Mouse (Mus musculus): ENCODE results near the gene Adcy6. TPM values are rescaled to one million over a fixed set of nuclear protein-coding genes. Genes with fewer than 3 reads are reported as not detected.

The Adcy6 gene
- total and polyA plus RNA-seq, 3 experiments, result 0.06 to 1.5 TPM; not detected in 1

- H3K79me2 ChIP-seq (replicated peaks; ENCODE audit: control insufficient read depth, extremely low read depth, insufficient read depth, poor library complexity, severe bottlenecking), result no peaks in the 10 kb centered on the region
- TF ChIP-seq MAX (IDR thresholded peaks at IDR 0.05; ENCODE audit: low read length) (peak; percentile 60; the same call in 1 of the 2 replicates), E2F4 (IDR thresholded peaks at IDR 0.05; ENCODE audit: insufficient replicate concordance, low read depth, low read length) (no peak), ELF1 (IDR thresholded peaks at IDR 0.05; ENCODE audit: low read depth, low read length) (peak; percentile 53; the same call in 1 of the 2 replicates), CTCF (conservative IDR thresholded peaks at IDR 0.05 in 1 of 2, IDR thresholded peaks at IDR 0.05 in 1 of 2; ENCODE audit: low read depth in 2 of 2, low read length in 2 of 2) (no peak), SMC3 (IDR thresholded peaks at IDR 0.05; ENCODE audit: low read depth, low read length) (no peak), MAFK (IDR thresholded peaks at IDR 0.05; ENCODE audit: insufficient replicate concordance, low read length) (no peak), GABPA (IDR thresholded peaks at IDR 0.05; ENCODE audit: insufficient replicate concordance, low read depth, low read length) (no peak), ZMIZ1 (IDR thresholded peaks at IDR 0.05; ENCODE audit: low read depth, low read length) (no peak; the same call in 1 of the 2 replicates), RCOR1 (conservative IDR thresholded peaks at IDR 0.05; ENCODE audit: low read depth, low read length) (no peak), TCF12 (IDR thresholded peaks at IDR 0.05; ENCODE audit: low read depth, low read length) (no peak), POLR2AphosphoS2 (IDR thresholded peaks at IDR 0.05; ENCODE audit: low read depth, low read length) (no peak), HCFC1 (IDR thresholded peaks at IDR 0.05; ENCODE audit: low read depth, low read length) (peak; percentile 63), JUN (IDR thresholded peaks at IDR 0.05; ENCODE audit: insufficient read depth, low read depth, low read length) (no peak), TBP (conservative IDR thresholded peaks at IDR 0.05; ENCODE audit: low read depth, low read length) (peak; percentile 55; the same call in 1 of the 2 replicates), RAD21 (IDR thresholded peaks at IDR 0.05; ENCODE audit: low read depth, low read length) (no peak), SIN3A (IDR thresholded peaks at IDR 0.05; ENCODE audit: low read length) (0 out of 2 replicates have a peak, but pooled peaks have one; percentile 33), BHLHE40 (IDR thresholded peaks at IDR 0.05; ENCODE audit: low read depth, low read length) (no peak), MYC (IDR thresholded peaks at IDR 0.05; ENCODE audit: low read depth, low read length) (peak; percentile 45; the same call in 1 of the 2 replicates), ZNF384 (IDR thresholded peaks at IDR 0.05; ENCODE audit: low read depth, low read length) (no peak), CHD1 (IDR thresholded peaks at IDR 0.05; ENCODE audit: low read depth, low read length) (no peak), MEF2A (IDR thresholded peaks at IDR 0.05; ENCODE audit: borderline replicate concordance, low read depth, low read length) (no peak), ZKSCAN1 (IDR thresholded peaks at IDR 0.05; ENCODE audit: borderline replicate concordance, low read depth, low read length) (no peak), ZC3H11A (IDR thresholded peaks at IDR 0.05; ENCODE audit: low read depth, low read length) (no peak), MAZ (IDR thresholded peaks at IDR 0.05; ENCODE audit: low read depth, low read length) (no peak), EP300 (IDR thresholded peaks at IDR 0.05; ENCODE audit: low read length) (no peak), MXI1 (IDR thresholded peaks at IDR 0.05; ENCODE audit: low read depth, low read length) (peak; percentile 34; the same call in 1 of the 2 replicates), UBTF (IDR thresholded peaks at IDR 0.05; ENCODE audit: low read depth, low read length) (no peak), CHD2 (IDR thresholded peaks at IDR 0.05; ENCODE audit: low read length) (peak; percentile 63; the same call in 1 of the 2 replicates), JUND (conservative IDR thresholded peaks at IDR 0.05; ENCODE audit: low read depth, low read length) (peak; percentile 48; the same call in 1 of the 2 replicates), NRF1 (IDR thresholded peaks at IDR 0.05; ENCODE audit: low read depth, low read length) (peak; percentile 49; the same call in 1 of the 2 replicates), PAX5 (IDR thresholded peaks at IDR 0.05; ENCODE audit: low read length) (no peak), KAT2A (IDR thresholded peaks at IDR 0.05; ENCODE audit: insufficient replicate concordance, low read length) (no peak), USF2 (conservative IDR thresholded peaks at IDR 0.05; ENCODE audit: low read depth, low read length) (no peak), ETS1 (conservative IDR thresholded peaks at IDR 0.05; ENCODE audit: low read depth, low read length) (0 out of 2 replicates have a peak, but pooled peaks have one; percentile 13), IRF4 (IDR thresholded peaks at IDR 0.05; ENCODE audit: low read depth, low read length) (peak; percentile 83), POLR2A (IDR thresholded peaks at IDR 0.05; ENCODE audit: low read depth, low read length) (peak; percentile 66), USF1 (IDR thresholded peaks at IDR 0.05; ENCODE audit: low read depth, low read length) (no peak), NELFE (IDR thresholded peaks at IDR 0.05; ENCODE audit: low read depth, low read length) (peak; percentile 46)
- no peaks in the 10 kb centered on the region for H3K9me3 ChIP-seq (replicated peaks; ENCODE audit: low read length)
- no peak overlapping the region for H3K27ac ChIP-seq (ENCODE audit: insufficient read depth, low read depth)
- H3K36me3 ChIP-seq (replicated peaks in 1 of 2; ENCODE audit: control insufficient read depth in 1 of 2, insufficient read depth in 1 of 2, low read length in 1 of 2), result peaks cover 18 to 37% of the 10 kb centered on the region in 2 experiments
- dilution Hi-C loops (cut with MboI; ENCODE audit: extremely low pct_ligation_motif_present, extremely low pct_unique_long_range_greater_than_20kb, low sequenced_read_pairs), result no loop called here
- H3K4me1 ChIP-seq (ENCODE audit: control insufficient read depth in 1 of 2, insufficient read depth in 2 of 2), result peaks cover 8 to 23% of the 10 kb centered on the region in 2 experiments
- peaks cover 34% of the 10 kb centered on the region for H3K27me3 ChIP-seq (replicated peaks)
- peak; percentile 95 for DNase-seq (ENCODE audit: extremely low read depth)
- in situ Hi-C loops (cut with MboI; ENCODE audit: low pct_ligation_motif_present, low pct_unique_long_range_greater_than_20kb, low sequenced_read_pairs), result no loop called here
- H3K9ac ChIP-seq (ENCODE audit: insufficient read depth, low read depth), result no peak overlapping the region
- H3K4me2 ChIP-seq (ENCODE audit: insufficient read depth, low read depth, poor library complexity, severe bottlenecking), result peak overlapping the region; percentile 41
- H3K4me3 ChIP-seq (replicated peaks in 1 of 3; ENCODE audit: low read depth in 2 of 3, low read length in 2 of 3, poor library complexity in 1 of 3), result peak overlapping the region in 2 of 3 experiments; percentile 42 to 45
Observed at GRCm38 (mm10) chr15:98640157-98640556, 30.3 kb upstream of the Adcy6 start.

All from CH12.LX (cell line).